Mouse (Mus musculus) erythroblast, embryonic 14.5 days (primary cell): ENCODE measurements around the gene Pde5a.

ENCODE experiments used
- GATA1 ChIP-seq: IDR thresholded peaks from 2 replicates; pipeline ENCODE4 v1.6.1; 2012; ENCODE audit warnings: low read length, inconsistent platforms, mixed read lengths
- TAL1 ChIP-seq: IDR thresholded peaks from 3 replicates; pipeline ENCODE4 v1.6.1; 2012; ENCODE audit warnings: low read length, inconsistent platforms, mixed read lengths

DNA sequence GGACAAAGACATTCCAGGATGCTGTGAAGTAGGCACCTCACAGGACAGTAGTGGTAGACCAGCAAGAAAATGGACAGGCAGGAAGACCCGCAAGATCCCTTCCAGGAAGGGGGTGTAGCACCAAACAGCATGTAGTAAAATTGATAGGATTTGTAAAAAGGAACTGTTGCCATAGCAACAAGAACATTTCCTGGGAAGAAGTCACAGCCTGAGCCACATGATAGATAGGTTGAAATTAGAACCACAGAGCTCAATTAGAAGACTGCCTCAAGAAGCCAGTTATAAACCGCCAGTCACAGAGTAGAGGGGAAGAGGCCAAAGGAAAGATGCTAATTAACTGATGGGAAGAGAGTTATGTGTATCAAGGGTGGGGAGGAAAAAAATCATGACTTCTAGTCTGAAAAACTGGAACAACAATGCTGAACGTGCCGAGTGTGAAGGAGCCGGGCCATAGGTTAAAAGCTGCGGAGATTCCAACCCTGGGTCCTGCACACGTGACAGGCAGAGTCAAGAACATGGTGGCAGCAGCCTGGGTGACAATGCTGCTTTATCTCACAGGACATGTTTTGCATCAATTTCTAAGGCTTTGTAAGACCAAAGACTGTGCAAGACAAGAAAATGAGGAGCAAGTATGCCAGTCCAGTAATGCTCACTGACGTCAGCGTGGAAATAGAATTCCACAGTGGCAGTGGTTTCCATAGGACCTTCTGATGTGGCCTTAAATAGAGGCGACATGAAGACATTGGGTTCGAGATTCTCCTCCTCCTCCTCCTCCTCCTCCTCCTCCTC is 99.7 kb downstream of the Pde5a start:
- TF ChIP-seq GATA1 (no peak), TAL1 (no peak)
